Mouse (Mus musculus): Measurements from ENCODE around the gene Pllp.

DNA sequence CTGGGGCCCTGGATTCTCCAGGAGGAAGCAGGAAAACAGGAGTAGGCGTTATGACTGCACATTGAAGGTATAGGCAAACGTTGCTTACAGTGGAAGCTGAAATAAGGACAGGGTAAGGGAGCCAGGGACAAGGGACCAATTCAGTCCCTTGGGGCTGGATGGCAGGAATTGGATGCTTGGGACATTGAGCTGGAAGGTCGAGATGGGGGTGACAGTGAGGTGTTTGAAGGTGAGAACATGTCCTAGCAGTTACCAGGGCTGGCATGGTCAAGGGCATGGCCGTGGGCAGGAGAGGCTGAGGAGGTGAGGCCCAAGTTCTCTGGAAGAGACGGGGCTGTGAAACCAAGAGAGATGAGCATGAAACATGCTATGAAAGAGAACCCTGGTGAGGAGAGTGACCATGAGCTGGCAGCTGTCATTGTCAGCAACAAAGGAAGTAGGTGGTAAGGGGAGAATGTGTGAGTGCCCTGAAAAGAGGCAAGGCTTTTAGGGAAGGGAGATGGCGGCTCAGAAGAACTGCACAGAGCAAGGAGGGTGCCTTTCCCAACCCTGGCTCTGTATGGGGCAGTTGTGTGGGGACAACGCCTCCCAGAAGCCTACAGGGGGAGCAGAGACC is 38.8 kb upstream of the Pllp start:
- no peak for TF ChIP-seq CTCF (IDR thresholded peaks at IDR 0.05; ENCODE audit: extremely low read depth, insufficient read depth, insufficient read length, insufficient replicate concordance)
- TF ChIP-seq POLR2A (IDR thresholded peaks at IDR 0.05; ENCODE audit: low read depth, low read length), result no peak
